Mouse (Mus musculus) liver, embryonic 14.5 days (tissue): ENCODE results near the gene Serpine2. TPM values are rescaled to one million over a fixed set of nuclear protein-coding genes. Genes with fewer than 3 reads are reported as not detected.

ENCODE experiments used
- ATAC-seq: fragments of 200-750 bp; cut with Nextera tagmentation; 2 replicates; pipeline ENCODE4 v1.8.0; 2017; ENCODE audit warnings: moderate number of reproducible peaks, mild to moderate bottlenecking, moderate library complexity; ENCODE audit not compliant: insufficient read depth
- DNase-seq, 3 experiments: peaks; one replicate each; pipeline ENCODE4 v3.0.0-alpha.2; 2012 to 2013; ENCODE audit warnings: low read depth in 3 of 3, low spot score in 3 of 3
- H3K27ac ChIP-seq: fragments of 300-500 bp; sonication (generic); 2 replicates; pipeline ENCODE4 v1.5.1; 2014; ENCODE audit warnings: moderate library complexity, mild to moderate bottlenecking, control low read depth, inconsistent platforms
- H3K27me3 ChIP-seq: fragments of 300-500 bp; sonication (generic); 2 replicates; pipeline ENCODE4 v1.6.1; 2014; ENCODE audit warnings: mild to moderate bottlenecking, low read length, moderate library complexity; ENCODE audit not compliant: control insufficient read depth, insufficient read depth
- H3K36me3 ChIP-seq: fragments of 300-500 bp; sonication (generic); replicated peaks from 2 replicates; pipeline ENCODE4 v1.6.1; 2014; ENCODE audit warnings: low read depth; ENCODE audit not compliant: control insufficient read depth, insufficient read depth
- H3K4me1 ChIP-seq, 2 experiments: fragments of 200-500 bp in 1 of 2; fragments of 300-500 bp in 1 of 2; sonication (generic) in 1 of 2; replicated peaks; 2 replicates each; pipeline ENCODE4 v1.6.1; 2012 to 2014; ENCODE audit warnings: antibody characterized with exemption in 1 of 2, inconsistent platforms in 1 of 2, low read length in 1 of 2; ENCODE audit not compliant: control insufficient read depth in 2 of 2, insufficient read depth in 2 of 2
- H3K4me2 ChIP-seq: fragments of 300-500 bp; sonication (generic); 2 replicates; pipeline ENCODE4 v1.6.1; 2014; ENCODE audit warnings: low read depth, mild to moderate bottlenecking, control low read depth, moderate library complexity
- H3K4me3 ChIP-seq, 2 experiments: fragments of 200-500 bp in 1 of 2; fragments of 300-500 bp in 1 of 2; sonication (generic) in 1 of 2; 2 replicates each; pipeline ENCODE4 v1.5.1; 2012 to 2014; ENCODE audit warnings: low read depth in 2 of 2, low read length in 2 of 2, mild to moderate bottlenecking in 2 of 2, control low read depth in 1 of 2, inconsistent platforms in 1 of 2, moderate library complexity in 1 of 2; ENCODE audit not compliant: insufficient read depth in 1 of 2
- H3K9ac ChIP-seq: fragments of 300-500 bp; sonication (generic); replicated peaks from 2 replicates; pipeline ENCODE4 v1.6.1; 2014; ENCODE audit warnings: mild to moderate bottlenecking, control low read depth, moderate library complexity
- H3K9me3 ChIP-seq: fragments of 300-500 bp; sonication (generic); 2 replicates; pipeline ENCODE4 v1.6.1; 2016; ENCODE audit warnings: low read length, mixed read lengths; ENCODE audit not compliant: control insufficient read depth
- CTCF ChIP-seq: IDR thresholded peaks from 2 replicates; pipeline ENCODE4 v1.5.1; 2016; ENCODE audit warnings: antibody characterized with exemption, low read depth, control low read depth
- EP300 ChIP-seq: IDR thresholded peaks from 2 replicates; pipeline ENCODE4 v1.6.1; 2016; ENCODE audit warnings: antibody characterized with exemption, low read depth
- WGBS: fragments of 180-500 bp; shearing (Covaris S2); extraction: QIAGEN DNeasy Blood & Tissue Kit; methylation state at CpG from one replicate; pipeline ENCODE4 v1.1.7; 2014; ENCODE audit not compliant: insufficient replicate concordance; 5-methylcytosine and 5-hydroxymethylcytosine counted together
- polyA plus RNA-seq, 2 experiments: library from polyadenylated mRNA; depleted of rRNA in 1 of 2; stranded (reverse) in 1 of 2; unstranded in 1 of 2; fragments of >200 nt; fragmentation: Nextera tagmentation in 1 of 2; extraction: Ambion mirVana in 1 of 2; gene quantifications; 2 replicates each; pipeline versions ENCODE4 v1.2.1 to v1.2.3; 2012 to 2014

The Serpine2 gene
- polyA plus RNA-seq, 2 experiments = 2.9 to 5.9 TPM

DNA sequence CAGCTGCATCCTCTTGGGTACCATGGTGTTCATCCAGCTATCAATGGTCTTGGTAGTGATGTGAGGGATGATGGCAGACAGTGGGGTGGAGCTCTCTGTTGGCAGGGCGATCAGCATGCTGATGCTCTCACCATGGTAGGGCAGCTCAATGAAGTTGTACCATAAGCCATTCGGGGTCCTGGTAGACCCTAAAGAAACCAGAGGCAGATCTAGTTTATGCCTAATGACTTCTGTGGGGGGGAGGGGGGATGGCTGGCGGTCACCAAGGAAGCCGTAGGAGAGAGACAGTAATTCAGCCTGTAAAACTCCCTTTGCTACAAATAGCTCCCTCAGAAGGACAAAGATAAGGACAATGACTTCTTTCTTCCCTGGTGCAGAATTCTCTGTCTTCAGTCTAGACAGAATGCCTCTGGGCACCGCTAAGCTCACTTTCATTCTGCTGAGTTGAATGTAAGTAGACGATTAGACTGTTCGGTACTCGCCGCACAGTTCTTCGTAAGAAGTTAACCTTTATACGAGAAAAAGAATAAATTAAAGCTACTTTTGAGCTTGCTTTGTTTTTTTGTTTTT, 58.0 kb downstream of the Serpine2 start:
- Histone ChIP-seq H3K27ac (no peak overlapping the region), H3K9me3 (no peaks in the 10 kb centered on the region), H3K4me3 (no peak overlapping the region), H3K36me3 (no peaks in the 10 kb centered on the region), H3K9ac (no peak overlapping the region), H3K27me3 (no peaks in the 10 kb centered on the region), H3K4me2 (no peak overlapping the region), H3K4me1 (no peaks in the 10 kb centered on the region)
- no peak for ATAC-seq
- WGBS = 71% methylated on average over 11 of the region's 11 CpGs
- DNase-seq = no peak
- TF ChIP-seq CTCF (no peak), EP300 (no peak)

DNA sequence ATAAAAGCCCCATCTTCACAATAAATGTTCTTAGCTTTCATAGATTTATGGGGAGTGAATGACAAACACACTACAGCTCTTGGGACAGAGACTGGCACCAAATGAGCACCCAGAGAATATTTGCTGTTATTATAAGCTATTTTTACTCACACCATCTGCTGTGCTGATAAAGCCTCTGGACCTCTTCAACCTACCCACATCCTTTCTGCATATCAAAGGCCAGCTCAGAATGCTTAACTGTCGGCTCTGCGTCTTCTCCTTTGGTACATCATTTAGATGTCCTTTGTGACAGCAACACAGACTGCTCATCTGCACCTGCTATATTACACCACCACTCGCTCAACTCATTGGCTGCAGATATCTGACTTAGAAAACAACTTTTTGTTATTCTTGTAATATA, 63.9 kb downstream of the Serpine2 start:
- Histone ChIP-seq H3K36me3 (no peaks in the 10 kb centered on the region), H3K4me3 (no peak overlapping the region), H3K4me1 (no peaks in the 10 kb centered on the region), H3K27ac (no peak overlapping the region), H3K9ac (no peak overlapping the region), H3K4me2 (no peak overlapping the region), H3K27me3 (no peaks in the 10 kb centered on the region), H3K9me3 (no peaks in the 10 kb centered on the region)
- WGBS = 27% methylated on average over 3 of the region's 3 CpGs
- DNase-seq (no peak), ATAC-seq (no peak)
- TF ChIP-seq CTCF = no peak
- TF ChIP-seq EP300 = no peak

DNA sequence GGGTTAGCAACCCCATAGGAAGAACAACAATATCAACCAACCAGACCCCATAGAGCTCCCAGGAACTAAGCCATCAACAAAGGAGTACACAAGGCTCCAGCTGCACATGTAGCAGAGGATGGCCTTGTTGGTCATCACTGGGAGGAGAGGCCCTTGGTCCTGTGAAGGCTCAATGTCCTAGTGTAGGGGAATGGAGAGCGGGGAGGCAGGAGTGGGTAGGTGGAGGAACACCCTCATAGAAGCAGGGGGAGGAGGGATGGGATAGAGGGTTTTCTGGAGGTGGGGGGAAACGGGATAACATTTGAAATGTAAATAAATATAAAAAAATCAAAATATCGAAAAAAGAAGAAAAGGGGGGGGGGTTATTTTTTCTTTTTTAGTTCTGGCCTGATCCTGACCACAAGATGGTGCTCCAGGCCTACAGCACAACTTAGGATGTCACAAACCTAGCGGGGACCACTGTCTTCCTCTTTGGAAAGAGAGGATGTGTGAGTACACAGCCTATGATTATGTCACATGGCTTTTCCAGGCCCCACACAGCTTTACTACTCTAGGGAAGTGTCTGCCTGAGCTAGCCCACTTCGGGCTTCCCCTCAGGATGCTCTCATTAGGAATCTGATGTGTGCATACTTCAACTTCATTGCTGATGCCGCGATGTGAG, 74.6 kb downstream of the Serpine2 start:
- H3K9ac ChIP-seq = no peak overlapping the region
- TF ChIP-seq EP300 (no peak), CTCF (peak; percentile 49; the same call in 1 of the 2 replicates)
- H3K27ac ChIP-seq = no peak overlapping the region
- no peaks in the 10 kb centered on the region for H3K9me3 ChIP-seq
- DNase-seq (no peak), ATAC-seq (no peak)
- WGBS = 46% methylated on average over 7 of the region's 7 CpGs
- H3K4me2 ChIP-seq = no peak overlapping the region
- H3K27me3 ChIP-seq = no peaks in the 10 kb centered on the region
- H3K4me3 ChIP-seq = no peak overlapping the region
- peaks cover 8% of the 10 kb centered on the region for H3K36me3 ChIP-seq
- H3K4me1 ChIP-seq = no peaks in the 10 kb centered on the region

DNA sequence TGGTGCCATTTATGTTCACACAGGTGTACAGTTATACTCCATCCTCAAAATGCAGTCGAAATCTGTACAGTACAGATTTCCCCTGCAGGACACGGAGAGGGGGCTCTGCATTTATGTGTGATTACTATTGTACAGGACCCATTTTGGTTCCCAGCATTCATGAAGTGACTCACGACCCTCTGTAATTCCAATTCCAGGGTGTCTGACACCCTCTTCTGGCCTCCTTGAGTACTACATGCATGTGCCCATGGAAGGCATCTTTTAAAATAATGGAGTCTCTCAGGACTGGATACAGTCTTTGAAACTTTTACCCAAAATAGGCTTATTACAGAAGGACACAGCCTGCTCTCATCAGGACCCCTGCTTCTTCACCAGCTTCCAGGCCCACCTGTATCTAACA, 78.5 kb downstream of the Serpine2 start:
- H3K9ac ChIP-seq = no peak overlapping the region
- no peaks in the 10 kb centered on the region for H3K27me3 ChIP-seq
- WGBS = 67% methylated on average over 3 of the region's 3 CpGs
- no peak overlapping the region for H3K4me3 ChIP-seq
- no peak overlapping the region for H3K27ac ChIP-seq
- H3K36me3 ChIP-seq = peaks cover 18% of the 10 kb centered on the region
- TF ChIP-seq CTCF = peak; percentile 55
- no peak for TF ChIP-seq EP300
- H3K4me1 ChIP-seq = no peaks in the 10 kb centered on the region
- H3K4me2 ChIP-seq = no peak overlapping the region
- ATAC-seq (no peak), DNase-seq (no peak)
- H3K9me3 ChIP-seq = no peaks in the 10 kb centered on the region

DNA sequence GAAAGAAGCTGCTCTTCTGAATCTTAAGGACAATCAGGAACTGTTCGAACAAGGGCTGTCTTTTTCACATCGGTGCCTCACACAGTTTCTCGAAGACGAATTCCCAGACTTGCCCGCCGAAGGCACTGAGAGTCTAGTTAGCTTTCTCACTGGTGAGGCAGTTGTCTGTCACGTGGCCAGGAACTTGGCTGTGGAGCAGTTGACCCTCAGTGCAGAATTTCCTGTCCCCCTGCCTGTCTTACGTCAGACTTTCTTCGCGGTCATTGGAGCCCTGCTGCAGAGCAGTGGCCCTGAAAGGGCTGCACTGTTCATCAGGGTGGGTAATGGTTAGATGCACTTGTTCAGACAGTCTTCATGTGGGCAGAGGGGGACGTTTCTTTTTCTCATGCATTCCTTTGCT, 83.0 kb downstream of the Serpine2 start:
- H3K27me3 ChIP-seq = no peaks in the 10 kb centered on the region
- H3K9me3 ChIP-seq = no peaks in the 10 kb centered on the region
- ATAC-seq (no peak), DNase-seq (no peak)
- H3K27ac ChIP-seq = no peak overlapping the region
- no peak overlapping the region for H3K4me3 ChIP-seq
- H3K36me3 ChIP-seq = peaks cover 18% of the 10 kb centered on the region
- TF ChIP-seq CTCF (no peak), EP300 (no peak)
- no peak overlapping the region for H3K9ac ChIP-seq
- 72% methylated on average over 11 of the region's 11 CpGs for WGBS
- H3K4me2 ChIP-seq = no peak overlapping the region
- H3K4me1 ChIP-seq = no peaks in the 10 kb centered on the region; a peak in 1 of 4 replicates
